Comparison of ENCODE assay signal across 12 mouse cellular contexts in the genomic region with DNA sequence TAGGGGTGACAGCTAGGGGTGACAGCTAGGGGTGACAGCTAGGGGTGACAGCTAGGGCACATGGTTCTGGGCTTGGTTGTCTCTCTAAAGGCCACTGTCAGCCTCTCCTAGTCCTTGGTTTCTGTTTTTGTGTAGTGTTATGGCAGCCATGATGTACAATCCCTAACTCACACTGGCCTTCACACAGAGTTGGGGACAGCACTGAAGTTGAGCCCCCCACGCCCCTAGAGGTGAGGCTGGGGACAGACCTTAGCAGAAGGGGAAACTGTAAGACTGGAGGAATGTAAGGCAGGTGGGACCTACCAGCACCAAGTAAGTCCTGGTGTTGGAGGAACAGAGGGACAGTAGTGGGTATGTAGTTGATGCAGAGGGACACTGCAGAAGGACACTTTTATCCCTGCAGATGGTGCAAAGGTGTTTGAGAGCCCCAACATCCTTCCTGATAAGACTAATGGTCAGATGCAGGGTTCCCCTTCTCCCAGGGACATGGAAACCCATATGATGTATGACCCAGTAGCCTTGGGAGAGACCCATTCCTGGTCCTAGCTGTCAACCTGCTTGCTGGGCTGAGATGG. TPM values are rescaled to one million over a fixed set of nuclear protein-coding genes. Genes with fewer than 3 reads are reported as not detected.
DNase-seq lines count a peak whose midpoint lies in the region; ATAC-seq and TF ChIP-seq lines count a peak whose summit lies in the region.
"Had no signal": no experiment of that assay in that cellular context is flagged by ENCODE, and none has a peak within 500 bp of the region (broad histone marks: within the 10 kb centered on the region; RNA-seq: fewer than 3 reads in every experiment).

No protein-coding gene starts in this region.

- WGBS in heart, adult 2 months = 82% methylated on average over 1 of the region's 1 CpGs
- WGBS in lung, embryonic 16.5 days = 55% methylated on average over 1 of the region's 1 CpGs
- 68% methylated on average over 1 of the region's 1 CpGs for WGBS in embryonic facial prominence, embryonic 10.5 days
- 68% methylated on average over 1 of the region's 1 CpGs for WGBS in neural tube, embryonic 15.5 days

- TF ChIP-seq EP300 in heart, adult 2 months (IDR thresholded peaks at IDR 0.05; ENCODE audit: insufficient read depth, low read depth, low read length) = no peak

- no peak overlapping the region for H3K9ac ChIP-seq in heart, adult 2 months (ENCODE audit: low read depth, low read length)
- no peak overlapping the region for H3K9ac ChIP-seq in lung, embryonic 16.5 days (ENCODE audit: low read length)
- no peak overlapping the region for H3K9ac ChIP-seq in neural tube, embryonic 15.5 days (replicated peaks)
- H3K9ac ChIP-seq: forebrain, embryonic 15.5 days; liver, embryonic 14.5 days had no signal

- peak overlapping the region; percentile 72 for H3K27ac ChIP-seq in heart, adult 2 months
- peak overlapping the region; percentile 9; the same call in 1 of the 2 replicates for H3K27ac ChIP-seq in lung, embryonic 16.5 days (ENCODE audit: low read length)
- H3K27ac ChIP-seq in embryonic facial prominence, embryonic 10.5 days (replicated peaks) = peak overlapping the region; percentile 61
- H3K27ac ChIP-seq in neural tube, embryonic 15.5 days (replicated peaks) = no peak overlapping the region
- H3K27ac ChIP-seq: forebrain, embryonic 15.5 days; hindbrain, postnatal 0 days; liver, embryonic 14.5 days had no signal

- no peak for DNase-seq in heart, adult 2 months
- DNase-seq in heart, adult 8-10 months (ENCODE audit: low spot score) = no peak
- DNase-seq in lung, postnatal 14 days = no peak
- DNase-seq in embryonic facial prominence, embryonic 10.5 days (ENCODE audit: low spot score) = no peak
- no peak for DNase-seq in spleen, postnatal 10 days (ENCODE audit: low spot score in 2 of 2)

- H3K36me3 ChIP-seq in heart, adult 2 months (ENCODE audit: control insufficient read depth, insufficient read depth, low read length) = no peaks in the 10 kb centered on the region
- H3K36me3 ChIP-seq in lung, embryonic 16.5 days (ENCODE audit: control insufficient read depth, insufficient read depth, low read length) = no peaks in the 10 kb centered on the region
- H3K36me3 ChIP-seq in embryonic facial prominence, embryonic 10.5 days (replicated peaks) = no peaks in the 10 kb centered on the region
- H3K36me3 ChIP-seq in neural tube, embryonic 15.5 days = no peaks in the 10 kb centered on the region
- H3K36me3 ChIP-seq: forebrain, embryonic 15.5 days had no signal

- no peak for TF ChIP-seq CTCF in heart, adult 2 months (IDR thresholded peaks at IDR 0.05)

- H3K27me3 ChIP-seq in heart, adult 2 months (ENCODE audit: control insufficient read depth, insufficient read depth, low read length) = no peaks in the 10 kb centered on the region
- H3K27me3 ChIP-seq in lung, embryonic 16.5 days (ENCODE audit: control insufficient read depth, insufficient read depth, low read depth, low read length) = no peaks in the 10 kb centered on the region
- peaks cover 13% of the 10 kb centered on the region for H3K27me3 ChIP-seq in embryonic facial prominence, embryonic 10.5 days (replicated peaks; ENCODE audit: low read depth, poor library complexity, severe bottlenecking)
- no peaks in the 10 kb centered on the region for H3K27me3 ChIP-seq in neural tube, embryonic 15.5 days (replicated peaks)
- H3K27me3 ChIP-seq: forebrain, embryonic 15.5 days; Patski had no signal

- H3K4me1 ChIP-seq in heart, adult 2 months (ENCODE audit: control insufficient read depth, insufficient read depth, low read length) = peaks cover 2% of the 10 kb centered on the region
- H3K4me1 ChIP-seq in lung, embryonic 16.5 days (replicated peaks; ENCODE audit: control insufficient read depth, insufficient read depth, low read length) = peaks cover 6% of the 10 kb centered on the region
- peaks cover 31% of the 10 kb centered on the region for H3K4me1 ChIP-seq in embryonic facial prominence, embryonic 10.5 days
- peaks cover 6% of the 10 kb centered on the region for H3K4me1 ChIP-seq in neural tube, embryonic 15.5 days

- H3K4me2 ChIP-seq in lung, embryonic 16.5 days (ENCODE audit: low read depth, low read length) = no peak overlapping the region
- H3K4me2 ChIP-seq in neural tube, embryonic 15.5 days = no peak overlapping the region
- H3K4me2 ChIP-seq: forebrain, embryonic 15.5 days had no signal

- intact Hi-C loops in heart, adult 2 months (cut with DNase I) = no loop called here

- no peak for TF ChIP-seq POLR2A in heart, adult 2 months (IDR thresholded peaks at IDR 0.05; ENCODE audit: insufficient read depth, low read depth, low read length)

- ATAC-seq in lung, embryonic 16.5 days (ENCODE audit: low read depth) = no peak
- 0 out of 2 replicates have a peak, but pooled peaks have one; percentile 24 for ATAC-seq in megakaryocyte-erythroid progenitor cell, adult 5-6 weeks (replicated peaks; ENCODE audit: low FRiP score, low TSS enrichment, poor library complexity, severe bottlenecking)
- no peak for ATAC-seq in neural tube, embryonic 15.5 days (ENCODE audit: low FRiP score)
- ATAC-seq: forebrain, embryonic 15.5 days; hindbrain, postnatal 0 days; Patski had no signal

- H3K9me3 ChIP-seq in lung, embryonic 16.5 days (ENCODE audit: control insufficient read depth, low read length) = no peaks in the 10 kb centered on the region
- H3K9me3 ChIP-seq in embryonic facial prominence, embryonic 10.5 days = no peaks in the 10 kb centered on the region
- H3K9me3 ChIP-seq in neural tube, embryonic 15.5 days (replicated peaks) = no peaks in the 10 kb centered on the region
- H3K9me3 ChIP-seq: forebrain, embryonic 15.5 days had no signal

- H3K4me3 ChIP-seq in heart, adult 2 months = no peak overlapping the region
- H3K4me3 ChIP-seq in lung, embryonic 16.5 days (ENCODE audit: low read length) = no peak overlapping the region
- no peak overlapping the region for H3K4me3 ChIP-seq in embryonic facial prominence, embryonic 10.5 days
- no peak overlapping the region for H3K4me3 ChIP-seq in neural tube, embryonic 15.5 days (replicated peaks)
- H3K4me3 ChIP-seq: forebrain, embryonic 15.5 days had no signal

- H3K79me2 ChIP-seq in heart, adult 2 months (replicated peaks; ENCODE audit: control insufficient read depth, insufficient read depth, low read length) = no peaks in the 10 kb centered on the region

RNA-seq across cellular contexts. Expression of gene Spi1, which starts 1.3 kb away (rescaled TPM):
- total RNA-seq in heart, adult 2 months (2021) = 1 to 10 TPM; 3.7 to 6.2 TPM
- 10.2 and 17.2 TPM in 2 replicates for polyA plus RNA-seq in heart, adult 2 months (2012; rRNA removed)
- 1 to 10 TPM; 2.8 to 6.1 (median 3.2) TPM for total RNA-seq in heart, adult 8-10 months (2022)
- 6.4 and 8.8 TPM in 2 replicates for polyA plus RNA-seq in lung, embryonic 16.5 days (2015; fragmentation: Nextera tagmentation; extraction: Ambion mirVana)
- polyA plus RNA-seq in embryonic facial prominence, embryonic 10.5 days (2016; fragmentation: Nextera tagmentation; extraction: Ambion mirVana) = 2.3 and 2.8 TPM in 2 replicates
- total RNA-seq in megakaryocyte-erythroid progenitor cell, adult 5-6 weeks (2014; fragmentation: Nextera tagmentation) = 5.9 and 10.4 TPM in 2 replicates
- 3.7 and 8.8 TPM in 2 replicates for total RNA-seq in megakaryocyte-erythroid progenitor cell, adult 5-6 weeks (2017)
- 3.6 and 6.7 TPM in 2 replicates for polyA plus RNA-seq in neural tube, embryonic 15.5 days (2015; fragmentation: Nextera tagmentation; extraction: Ambion mirVana)

RNA-seq across cellular contexts. Expression of gene Slc39a13, which starts 13.2 kb away (rescaled TPM):
- 10 to 100 TPM; 21.1 to 22.3 TPM for total RNA-seq in heart, adult 2 months (2021)
- 57.3 and 58.6 TPM in 2 replicates for polyA plus RNA-seq in heart, adult 2 months (2012; rRNA removed)
- 10 to 100 TPM; 19.0 to 26.0 (median 23.6) TPM for total RNA-seq in heart, adult 8-10 months (2022)
- polyA plus RNA-seq in lung, embryonic 16.5 days (2015; fragmentation: Nextera tagmentation; extraction: Ambion mirVana) = 39.2 and 44.4 TPM in 2 replicates
- polyA plus RNA-seq in embryonic facial prominence, embryonic 10.5 days (2016; fragmentation: Nextera tagmentation; extraction: Ambion mirVana) = 20.3 and 24.2 TPM in 2 replicates
- total RNA-seq in megakaryocyte-erythroid progenitor cell, adult 5-6 weeks (2014; fragmentation: Nextera tagmentation) = 18.9 and 21.3 TPM in 2 replicates
- total RNA-seq in megakaryocyte-erythroid progenitor cell, adult 5-6 weeks (2017) = 6.4 and 10.6 TPM in 2 replicates
- 35.5 and 43.2 TPM in 2 replicates for polyA plus RNA-seq in neural tube, embryonic 15.5 days (2015; fragmentation: Nextera tagmentation; extraction: Ambion mirVana)

RNA-seq across cellular contexts. Expression of gene Psmc3, which starts 29.6 kb away (rescaled TPM):
- total RNA-seq in heart, adult 2 months (2021) = 100 to 1,000 TPM; 216 to 252 TPM
- polyA plus RNA-seq in heart, adult 2 months (2012; rRNA removed) = 112 and 141 TPM in 2 replicates
- total RNA-seq in heart, adult 8-10 months (2022) = 100 to 1,000 TPM; 192 to 274 (median 220) TPM
- 278 and 298 TPM in 2 replicates for polyA plus RNA-seq in lung, embryonic 16.5 days (2015; fragmentation: Nextera tagmentation; extraction: Ambion mirVana)
- polyA plus RNA-seq in embryonic facial prominence, embryonic 10.5 days (2016; fragmentation: Nextera tagmentation; extraction: Ambion mirVana) = 371 and 378 TPM in 2 replicates
- 172 and 200 TPM in 2 replicates for total RNA-seq in megakaryocyte-erythroid progenitor cell, adult 5-6 weeks (2014; fragmentation: Nextera tagmentation)
- 297 and 355 TPM in 2 replicates for total RNA-seq in megakaryocyte-erythroid progenitor cell, adult 5-6 weeks (2017)
- 234 and 240 TPM in 2 replicates for polyA plus RNA-seq in neural tube, embryonic 15.5 days (2015; fragmentation: Nextera tagmentation; extraction: Ambion mirVana)

RNA-seq across cellular contexts. Expression of gene Mybpc3, which starts 34.5 kb away (rescaled TPM):
- total RNA-seq in heart, adult 2 months (2021) = 1,000 to 10,000 TPM; 1,229 to 1,417 TPM
- polyA plus RNA-seq in heart, adult 2 months (2012; rRNA removed) = 1,378 and 1,771 TPM in 2 replicates
- total RNA-seq in heart, adult 8-10 months (2022) = 1,000 to 10,000 TPM; 1,514 to 2,177 (median 1,722) TPM
- polyA plus RNA-seq in lung, embryonic 16.5 days (2015; fragmentation: Nextera tagmentation; extraction: Ambion mirVana) = 13.0 and 18.0 TPM in 2 replicates
- 0.07 and 0.82 TPM in 2 replicates for polyA plus RNA-seq in embryonic facial prominence, embryonic 10.5 days (2016; fragmentation: Nextera tagmentation; extraction: Ambion mirVana)
- not detected in 2 replicates for total RNA-seq in megakaryocyte-erythroid progenitor cell, adult 5-6 weeks (2014; fragmentation: Nextera tagmentation)
- total RNA-seq in megakaryocyte-erythroid progenitor cell, adult 5-6 weeks (2017) = 0.42 TPM in 1 of 2 replicates, not detected in the other
- polyA plus RNA-seq in neural tube, embryonic 15.5 days (2015; fragmentation: Nextera tagmentation; extraction: Ambion mirVana) = 0.33 TPM in 1 of 2 replicates, not detected in the other
- polyA plus RNA-seq: forebrain, embryonic 15.5 days; Patski had no signal

RNA-seq across cellular contexts. Expression of gene Rapsn, which starts 48.0 kb away (rescaled TPM):
- total RNA-seq in heart, adult 2 months (2021) = 10 to 100 TPM; 15.9 to 16.8 TPM
- polyA plus RNA-seq in heart, adult 2 months (2012; rRNA removed) = 19.3 and 22.0 TPM in 2 replicates
- 10 to 100 TPM; 15.4 to 19.4 (median 16.4) TPM for total RNA-seq in heart, adult 8-10 months (2022)
- 2.0 and 2.3 TPM in 2 replicates for polyA plus RNA-seq in lung, embryonic 16.5 days (2015; fragmentation: Nextera tagmentation; extraction: Ambion mirVana)
- polyA plus RNA-seq in embryonic facial prominence, embryonic 10.5 days (2016; fragmentation: Nextera tagmentation; extraction: Ambion mirVana) = 1.2 and 1.9 TPM in 2 replicates
- not detected in 2 replicates for total RNA-seq in megakaryocyte-erythroid progenitor cell, adult 5-6 weeks (2014; fragmentation: Nextera tagmentation)
- total RNA-seq in megakaryocyte-erythroid progenitor cell, adult 5-6 weeks (2017) = 0.80 TPM in 1 of 2 replicates, not detected in the other
- 2.7 TPM in 2 replicates for polyA plus RNA-seq in neural tube, embryonic 15.5 days (2015; fragmentation: Nextera tagmentation; extraction: Ambion mirVana)
- total RNA-seq: hindbrain, postnatal 0 days had no signal
